ENCODE assay signal across 8 mouse cellular contexts in the genomic region with DNA sequence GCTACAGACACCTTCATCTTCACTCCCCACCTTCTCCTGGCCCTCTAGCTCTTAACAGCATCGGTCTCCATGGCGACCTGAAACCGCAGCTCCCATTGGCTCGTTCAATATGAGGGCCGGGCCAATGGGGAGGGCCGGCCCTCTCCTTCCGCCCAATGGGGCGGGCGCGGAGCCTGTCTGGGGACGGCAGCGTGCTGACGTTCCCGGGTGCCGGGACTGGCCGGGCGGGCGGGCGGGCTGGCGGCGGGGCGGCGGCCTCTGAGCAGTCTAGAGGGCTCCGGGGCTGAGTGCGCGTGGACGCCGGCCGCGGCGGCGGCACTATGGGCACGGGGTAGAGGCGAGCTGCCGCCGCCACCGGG. TPM values are rescaled to one million over a fixed set of nuclear protein-coding genes. Genes with fewer than 3 reads are reported as not detected.
A peak's percentile ranks its signal among the peaks of the same experiment; 100 is the strongest.
DNase-seq lines count a peak whose midpoint lies in the region; ATAC-seq and TF ChIP-seq lines count a peak whose summit lies in the region.

Ccdc148 (minus strand) TSS at position 79 of the 359 bp plus-strand sequence.
Pkp4 (plus strand) TSS at position 246 of the 359 bp plus-strand sequence.

- H3K9ac ChIP-seq in heart, embryonic 13.5 days, result peak within 1 kb of the TSS; percentile 97
- peak within 1 kb of the TSS; percentile 78 for H3K9ac ChIP-seq in kidney, postnatal 0 days (ENCODE audit: low read depth, low read length)
- peak within 1 kb of the TSS; percentile 96 for H3K9ac ChIP-seq in liver, adult 2 months (ENCODE audit: low read depth, low read length)

- peak within 1 kb of the TSS; percentile 97 for H3K27ac ChIP-seq in heart, embryonic 13.5 days (replicated peaks)
- H3K27ac ChIP-seq in kidney, postnatal 0 days, result peak within 1 kb of the TSS; percentile 94
- peak within 1 kb of the TSS; percentile 73 for H3K27ac ChIP-seq in liver, adult 2 months (replicated peaks; ENCODE audit: insufficient read depth, low read depth, low read length)

- peak; percentile 54; the same call in 1 of the 2 replicates for TF ChIP-seq POLR2A in liver, adult 2 months (IDR thresholded peaks at IDR 0.05; ENCODE audit: extremely low read depth, insufficient read depth, low read length)

- peak; percentile 84; the same call in 1 of the 2 replicates for ATAC-seq in heart, embryonic 13.5 days (ENCODE audit: extremely low read depth, insufficient number of reproducible peaks, low FRiP score, low TSS enrichment)
- ATAC-seq in kidney, postnatal 0 days (replicated peaks; ENCODE audit: low FRiP score, low read depth), result peak; percentile 98
- ATAC-seq in monocyte, adult 5-6 weeks (replicated peaks; ENCODE audit: insufficient number of reproducible peaks, low FRiP score, low TSS enrichment, poor library complexity, severe bottlenecking), result peak; percentile 96

- DNase-seq in brain, embryonic 18.5 days (ENCODE audit: low read depth, low spot score), result peak; percentile 92
- DNase-seq in fibroblast of lung, adult 2 months (ENCODE audit: low read depth), result peak; percentile 81
- DNase-seq in kidney, postnatal 0 days (ENCODE audit: low spot score), result peak; percentile 98
- DNase-seq in liver, adult 2 months (ENCODE audit: extremely low read depth, low read depth, low spot score), result peak; percentile 85
- peak; percentile 88 to 89 for DNase-seq in spleen, postnatal 36 days (ENCODE audit: low spot score in 2 of 2)

- H3K9me3 ChIP-seq in heart, embryonic 13.5 days, result no peaks in the 10 kb centered on the region
- H3K9me3 ChIP-seq in kidney, postnatal 0 days (replicated peaks; ENCODE audit: low read length), result no peaks in the 10 kb centered on the region

- H3K4me2 ChIP-seq in heart, embryonic 13.5 days, result peak within 1 kb of the TSS; percentile 81
- peak within 1 kb of the TSS; percentile 82 for H3K4me2 ChIP-seq in kidney, postnatal 0 days (ENCODE audit: low read length)

- H3K27me3 ChIP-seq in C2C12 (ENCODE audit: control insufficient read depth, insufficient read depth, insufficient read length), result no peaks in the 10 kb centered on the region
- no peaks in the 10 kb centered on the region for H3K27me3 ChIP-seq in heart, embryonic 13.5 days (replicated peaks)
- no peaks in the 10 kb centered on the region for H3K27me3 ChIP-seq in kidney, postnatal 0 days (ENCODE audit: insufficient read depth, low read length)
- no peaks in the 10 kb centered on the region for H3K27me3 ChIP-seq in liver, adult 2 months (ENCODE audit: control insufficient read depth, insufficient read depth, low read length)

- H3K4me1 ChIP-seq in heart, embryonic 13.5 days, result peaks cover 30% of the 10 kb centered on the region
- H3K4me1 ChIP-seq in kidney, postnatal 0 days (replicated peaks; ENCODE audit: insufficient read depth, low read length), result peaks cover 4% of the 10 kb centered on the region; the same call in 1 of the 2 replicates
- H3K4me1 ChIP-seq in liver, adult 2 months (ENCODE audit: control insufficient read depth, insufficient read depth, low read length), result peaks cover 14% of the 10 kb centered on the region

- H3K79me3 ChIP-seq in C2C12 (ENCODE audit: low read depth), result peaks cover 41% of the 10 kb centered on the region

- H3K79me2 ChIP-seq in C2C12 (ENCODE audit: control insufficient read depth, insufficient read depth), result peaks cover 48% of the 10 kb centered on the region
- H3K79me2 ChIP-seq in liver, adult 2 months (ENCODE audit: control insufficient read depth, insufficient read depth, low read length), result peaks cover 16% of the 10 kb centered on the region; the same call in 1 of the 2 replicates

- peaks cover 4% of the 10 kb centered on the region for H3K36me3 ChIP-seq in C2C12 (ENCODE audit: control insufficient read depth, insufficient read depth)
- H3K36me3 ChIP-seq in heart, embryonic 13.5 days, result no peaks in the 10 kb centered on the region
- no peaks in the 10 kb centered on the region for H3K36me3 ChIP-seq in kidney, postnatal 0 days (ENCODE audit: insufficient read depth, low read length)
- no peaks in the 10 kb centered on the region for H3K36me3 ChIP-seq in liver, adult 2 months (ENCODE audit: control insufficient read depth, insufficient read depth, low read length)

- H3ac ChIP-seq in C2C12 (ENCODE audit: control insufficient read depth, insufficient read length, low read depth), result peak within 1 kb of the TSS; percentile 82

- peak within 1 kb of the TSS; percentile 79 for H3K4me3 ChIP-seq in C2C12 (ENCODE audit: insufficient read depth, poor library complexity, severe bottlenecking)
- H3K4me3 ChIP-seq in heart, embryonic 13.5 days, result peak within 1 kb of the TSS; percentile 96
- H3K4me3 ChIP-seq in kidney, postnatal 0 days (replicated peaks; ENCODE audit: low read depth, low read length), result peak within 1 kb of the TSS; percentile 80
- H3K4me3 ChIP-seq in liver, adult 2 months (ENCODE audit: insufficient read depth, low read depth, low read length), result peak within 1 kb of the TSS; percentile 93

- TF ChIP-seq CTCF in C2C12 (IDR thresholded peaks at IDR 0.05; ENCODE audit: control insufficient read depth, insufficient read depth, insufficient read length), result no peak
- no peak for TF ChIP-seq CTCF in kidney, postnatal 0 days (IDR thresholded peaks at IDR 0.05; ENCODE audit: low read depth)
- no peak for TF ChIP-seq CTCF in liver, adult 2 months (IDR thresholded peaks at IDR 0.05; ENCODE audit: low read depth, low read length)

- WGBS in heart, embryonic 13.5 days, result under 1% methylated on average over 37 of the region's 37 CpGs
- WGBS in kidney, postnatal 0 days, result under 1% methylated on average over 37 of the region's 37 CpGs
- 0% methylated on average over 27 of the region's 37 CpGs for WGBS in liver, adult 2 months

TF ChIP-seq in C2C12, 6 proteins besides CTCF, POLR2A, EP300 and RAD21:
- TF ChIP-seq USF1 (IDR thresholded peaks at IDR 0.05; ENCODE audit: low read depth), result no peak
- no peak for TF ChIP-seq MYOD1 (IDR thresholded peaks at IDR 0.05; ENCODE audit: control insufficient read depth, insufficient read length, low read depth)

RNA-seq across cellular contexts. Expression of gene Ccdc148, which starts in this region (rescaled TPM):
- 0.02 TPM for polyA plus RNA-seq in C2C12 (2012; fragmentation: generic; extraction: Trizol)
- polyA plus RNA-seq in heart, embryonic 13.5 days (2015; fragmentation: Nextera tagmentation; extraction: Ambion mirVana), result 0.88 and 0.89 TPM in 2 replicates
- 1.9 and 2.5 TPM in 2 replicates for polyA plus RNA-seq in kidney, postnatal 0 days (2015; fragmentation: Nextera tagmentation; extraction: Ambion mirVana)
- 0.74 and 0.92 TPM in 2 replicates for total RNA-seq in liver, adult 2 months (2014; rRNA removed)
- polyA plus RNA-seq in liver, adult 2 months (2012; rRNA removed), result 0.05 and 0.06 TPM in 2 replicates
- 0.19 to 1.1 TPM in 2 of 3 replicates, not detected in the other for total RNA-seq in monocyte, adult 5-6 weeks (2017)

RNA-seq across cellular contexts. Expression of gene Pkp4, which starts in this region (rescaled TPM):
- 23.0 TPM for polyA plus RNA-seq in C2C12 (2012; fragmentation: generic; extraction: Trizol)
- 32.4 and 37.6 TPM in 2 replicates for polyA plus RNA-seq in heart, embryonic 13.5 days (2015; fragmentation: Nextera tagmentation; extraction: Ambion mirVana)
- polyA plus RNA-seq in kidney, postnatal 0 days (2015; fragmentation: Nextera tagmentation; extraction: Ambion mirVana), result 20.2 and 24.1 TPM in 2 replicates
- total RNA-seq in liver, adult 2 months (2014; rRNA removed), result 38.4 and 43.8 TPM in 2 replicates
- 42.7 and 53.3 TPM in 2 replicates for polyA plus RNA-seq in liver, adult 2 months (2012; rRNA removed)
- total RNA-seq in monocyte, adult 5-6 weeks (2017), result 16.6 to 23.4 TPM (median 22.2 TPM) in 3 replicates

Comparison
In these comparisons a context has a peak if more than half of its experiments do, and no peak if none do; other contexts are left out.
1. Peak in every context shown above with its lines: DNase-seq, ATAC-seq, H3K4me3 ChIP-seq and H3K27ac ChIP-seq.